Mouse (Mus musculus) liver, postnatal 0 days (tissue): ENCODE results near the gene Smo.

Experiments
- CTCF ChIP-seq: sonication (generic); IDR thresholded peaks from 2 replicates; pipeline ENCODE4 v1.5.1; 2016; ENCODE audit warnings: antibody characterized with exemption, low read depth
- EP300 ChIP-seq: IDR thresholded peaks from 2 replicates; pipeline ENCODE4 v1.6.1; 2016; ENCODE audit warnings: antibody characterized with exemption, low read depth, mild to moderate bottlenecking

DNA sequence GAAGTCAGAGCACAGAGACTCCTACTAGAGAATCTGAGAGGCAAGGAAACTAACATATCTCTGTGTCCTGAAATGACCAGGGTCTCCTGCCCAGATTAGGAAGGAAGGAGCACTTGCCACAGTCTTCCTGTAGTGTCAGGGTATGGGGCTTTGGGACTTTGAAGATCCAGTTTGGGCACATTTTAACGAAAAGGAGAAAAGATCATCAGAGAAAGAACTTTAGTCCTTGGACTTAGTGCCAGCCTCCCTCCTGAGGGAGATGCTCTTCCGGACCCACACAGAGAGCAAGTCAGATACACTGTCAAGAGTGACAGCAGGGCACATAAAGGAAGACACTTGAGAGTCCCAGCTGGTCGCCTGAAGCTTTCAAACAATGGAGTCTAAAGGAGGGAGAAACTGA lies 68.7 kb downstream of the Smo start:
- TF ChIP-seq EP300, result no peak
- TF ChIP-seq CTCF, result no peak
